Mouse (Mus musculus) yolk sac, embryonic 10.5 days (tissue): ENCODE results near the gene Mical2.

ENCODE experiments used
- DNase-seq: peaks from one replicate; pipeline ENCODE4 v3.0.0-alpha.2; 2017; ENCODE audit warnings: low spot score

The Mical2 gene

DNA sequence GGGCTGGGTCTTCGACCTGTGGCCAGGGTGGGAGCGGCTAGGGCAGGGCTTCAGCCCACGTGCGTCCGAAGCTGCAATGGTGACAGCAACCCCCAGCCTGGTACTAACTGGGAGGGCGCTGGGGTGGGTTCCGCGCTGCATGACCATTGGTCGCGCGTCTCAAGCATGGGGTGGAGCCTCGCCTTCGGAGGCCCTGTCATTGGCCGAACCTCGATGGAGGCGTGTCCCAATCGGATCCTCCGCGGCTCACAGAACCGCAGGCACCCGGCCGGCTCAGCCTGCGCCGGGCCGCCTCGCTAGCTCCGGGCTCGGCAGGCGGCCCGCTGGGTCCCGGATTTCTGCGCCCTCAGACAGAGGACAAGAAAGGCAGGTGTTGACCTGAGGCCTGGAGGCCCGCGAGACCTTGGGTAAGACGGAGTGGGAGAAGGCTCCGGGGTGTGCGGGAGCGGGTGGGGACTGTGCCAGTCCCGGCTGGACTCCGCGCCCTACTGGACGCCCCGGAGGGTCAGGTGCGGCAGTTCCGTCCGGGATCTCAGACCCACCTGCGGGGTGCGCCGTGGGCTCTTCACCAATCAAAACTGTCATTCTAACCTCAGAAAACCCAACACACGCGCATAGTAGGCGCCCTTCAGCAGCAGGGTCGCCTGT, at the start of gene Mical2:
Mical2 (plus strand) TSS at position 242 of the 648 bp plus-strand sequence.
- DNase-seq = peak; percentile 91

DNA sequence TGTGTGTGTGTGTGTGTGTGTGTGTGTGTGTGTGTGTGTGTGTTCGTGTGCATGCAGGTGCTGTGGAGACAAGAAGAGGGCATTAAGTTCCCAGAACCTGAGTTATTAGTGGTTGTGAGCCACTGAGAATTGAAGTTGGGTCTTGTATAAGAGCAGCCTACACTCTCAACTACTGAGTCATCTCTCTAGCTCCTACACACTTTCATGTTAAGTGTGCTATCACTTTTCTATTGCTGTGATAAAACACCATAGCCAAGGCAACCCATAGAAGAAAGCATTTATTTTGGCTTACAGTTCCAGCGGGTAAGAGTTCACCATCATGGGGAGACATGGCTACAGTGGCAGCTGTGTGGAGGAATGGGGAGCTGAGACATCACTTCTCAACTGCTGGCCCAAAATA, 49.0 kb upstream of the Mical2 start:
- DNase-seq = no peak

DNA sequence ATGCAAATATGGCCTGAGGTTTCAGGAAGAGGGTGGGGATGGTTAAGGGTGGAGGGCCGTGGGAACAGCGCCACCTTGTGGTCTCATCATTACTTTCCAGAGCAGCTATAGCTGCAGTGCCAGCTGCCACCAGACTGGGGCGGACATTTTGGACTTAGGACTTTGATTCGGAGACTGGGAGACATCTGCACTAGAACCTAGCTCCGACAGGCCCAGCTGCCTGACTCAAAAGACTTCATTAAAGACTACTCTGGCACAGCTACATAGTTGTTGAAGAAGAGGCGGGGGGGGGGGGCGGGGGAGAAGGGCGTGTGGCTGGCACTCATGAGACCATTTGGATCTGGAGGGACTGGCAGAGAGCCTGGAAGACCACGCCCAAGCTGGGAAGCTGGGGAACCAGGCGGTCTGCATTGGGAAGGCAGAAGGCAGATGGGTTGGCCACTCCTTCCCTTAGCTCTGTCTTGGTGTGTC, 45.4 kb upstream of the Mical2 start:
- DNase-seq = peak; percentile 66

DNA sequence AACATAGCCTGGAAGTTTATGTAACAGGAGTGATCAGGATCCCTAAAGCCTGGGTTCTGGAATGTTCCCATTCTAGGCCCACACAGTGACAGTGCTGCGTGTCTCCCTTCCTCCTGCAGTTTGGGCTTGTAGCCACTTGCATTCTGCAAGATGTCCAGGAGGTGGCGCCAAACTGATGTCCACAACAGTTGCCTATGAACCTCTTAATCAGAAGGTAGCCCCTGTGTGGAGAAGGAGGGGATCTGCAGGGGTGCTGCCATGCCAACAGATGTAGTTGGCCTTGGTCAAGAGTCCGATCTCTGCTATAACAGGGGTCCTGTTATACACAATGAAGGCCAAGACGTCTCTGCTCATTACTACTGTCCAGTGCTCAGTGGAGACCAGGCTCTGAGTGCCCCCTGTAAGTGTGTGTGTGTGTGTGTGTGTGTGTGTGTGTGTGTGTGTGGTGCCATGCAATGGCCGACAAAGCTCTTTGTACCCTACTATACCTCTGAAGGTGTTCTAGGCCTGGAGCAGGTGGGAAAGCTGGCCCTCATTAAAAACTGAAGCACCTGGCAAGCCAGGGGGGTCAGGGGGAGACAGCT, 42.3 kb upstream of the Mical2 start:
- DNase-seq = peak; percentile 68

DNA sequence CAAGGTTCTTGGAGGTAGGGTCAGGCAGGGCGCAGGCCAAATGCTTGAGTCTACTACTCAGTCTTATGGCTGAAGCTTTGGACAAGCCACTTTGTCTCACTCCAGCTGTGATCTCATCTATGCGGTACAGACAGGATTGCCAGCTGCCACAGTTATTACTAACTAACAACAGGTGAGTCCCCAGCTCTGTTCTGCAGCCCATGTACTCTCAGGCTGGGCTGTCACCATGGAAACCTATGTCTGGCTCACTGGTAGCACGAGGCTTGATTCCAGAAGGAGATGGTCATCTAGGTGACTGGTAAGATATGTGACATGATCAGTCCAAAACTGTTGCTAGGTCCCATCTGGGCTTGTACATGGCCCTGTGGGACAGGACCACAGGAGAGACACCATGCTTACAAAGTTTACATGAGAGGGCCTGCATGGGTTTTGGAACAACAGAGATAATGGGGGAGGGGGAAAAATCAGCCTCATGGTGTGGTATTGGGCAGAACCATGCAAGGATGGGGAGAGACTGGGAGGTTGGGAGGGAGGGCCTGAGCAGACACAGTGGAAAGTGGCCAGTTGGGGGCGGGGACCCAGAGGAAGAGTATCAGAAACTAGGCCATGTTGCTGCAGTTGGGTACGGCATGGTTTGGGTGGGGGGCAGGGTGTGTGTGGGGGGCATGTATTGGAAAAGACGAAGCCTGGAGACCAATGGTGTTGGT, 41.0 kb upstream of the Mical2 start:
- DNase-seq = no peak

DNA sequence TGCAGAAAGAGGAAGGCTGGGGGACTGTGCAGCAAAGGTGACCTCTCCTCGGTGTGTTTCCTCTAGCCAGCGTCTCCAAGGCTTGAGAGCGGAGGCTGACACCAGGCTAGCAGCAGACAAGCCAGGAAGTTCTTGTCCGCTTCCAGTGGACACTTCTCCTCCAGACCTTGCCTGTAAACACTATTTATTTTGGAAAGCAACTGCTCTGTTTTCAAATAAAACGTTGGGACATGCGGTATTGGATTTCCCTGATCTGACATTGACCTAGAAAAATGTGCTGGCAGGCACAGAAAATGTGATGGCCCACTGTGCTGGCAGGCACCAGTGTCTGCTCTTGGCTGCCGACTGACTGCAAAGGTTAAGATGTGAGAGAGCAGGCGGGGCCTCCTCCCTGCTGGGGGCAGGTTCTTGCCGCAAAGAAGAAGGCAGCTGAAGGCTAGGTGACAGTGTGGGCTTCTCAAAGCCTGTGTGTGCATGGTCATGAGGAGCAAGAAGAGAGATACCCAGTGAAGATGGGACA, 40.4 kb upstream of the Mical2 start:
- DNase-seq = no peak

DNA sequence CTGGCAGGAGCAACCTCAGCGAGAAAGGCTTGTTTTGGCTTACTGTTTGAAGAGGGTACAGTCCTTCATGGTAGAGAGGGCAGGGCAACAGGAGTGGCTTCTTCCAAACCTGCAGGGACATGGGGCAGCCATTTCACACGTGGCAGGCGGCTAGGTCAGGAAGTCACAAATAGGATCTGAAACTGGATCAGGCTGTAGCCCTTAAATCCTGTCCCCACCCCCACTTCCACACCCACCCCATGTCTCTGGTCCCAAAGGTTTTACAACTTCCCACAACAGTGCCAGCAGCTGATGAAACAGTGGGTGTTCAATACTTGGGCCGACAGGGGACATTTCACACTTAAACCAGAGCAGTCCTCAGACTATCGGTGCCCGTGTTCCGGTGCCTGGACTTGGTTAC, 38.8 kb upstream of the Mical2 start:
- DNase-seq = no peak

DNA sequence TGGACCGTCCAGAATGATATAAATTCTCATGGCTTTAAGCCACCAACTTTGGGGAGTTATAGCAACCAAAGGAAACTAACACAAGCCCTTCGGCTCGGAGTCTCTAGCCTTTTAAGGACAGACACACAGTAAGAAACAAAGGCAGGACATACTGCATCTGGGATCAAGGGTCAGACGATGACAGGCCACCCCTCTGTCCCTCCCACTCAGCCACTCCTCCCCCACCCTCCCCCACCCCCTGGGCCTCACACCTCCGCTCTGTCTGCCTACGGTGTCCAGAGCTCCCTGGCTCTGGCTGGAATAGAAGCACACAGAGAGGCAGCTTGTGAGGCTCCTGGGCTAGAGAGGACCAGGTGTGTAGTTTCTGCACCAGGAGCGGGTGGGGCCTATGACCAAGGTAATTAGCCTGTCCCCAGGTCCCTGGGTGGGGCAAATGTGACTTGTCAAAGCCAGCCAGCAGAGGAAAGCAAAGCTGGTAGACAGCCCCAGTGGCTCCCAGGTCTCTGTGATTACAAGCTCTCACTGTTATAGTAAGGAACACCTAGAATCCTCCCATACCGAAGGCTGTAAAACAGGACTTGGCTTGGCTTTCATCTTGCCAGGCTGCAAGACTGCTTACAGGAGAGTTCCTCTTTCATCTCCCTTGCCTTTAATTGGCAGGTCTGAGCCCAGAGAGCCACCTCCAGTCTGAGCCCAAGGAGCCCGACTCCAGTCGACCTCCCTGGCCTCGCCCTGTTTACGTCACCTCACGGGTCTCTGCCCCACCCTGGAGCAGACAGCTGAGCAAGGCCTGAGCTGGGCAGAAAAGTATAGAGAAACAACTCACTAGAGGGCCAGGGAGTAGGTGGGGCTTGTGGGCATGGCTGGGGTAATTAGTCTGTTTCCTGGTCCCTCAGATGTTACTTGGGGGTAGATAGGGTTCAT, 37.9 kb upstream of the Mical2 start:
- DNase-seq = peak; percentile 78

DNA sequence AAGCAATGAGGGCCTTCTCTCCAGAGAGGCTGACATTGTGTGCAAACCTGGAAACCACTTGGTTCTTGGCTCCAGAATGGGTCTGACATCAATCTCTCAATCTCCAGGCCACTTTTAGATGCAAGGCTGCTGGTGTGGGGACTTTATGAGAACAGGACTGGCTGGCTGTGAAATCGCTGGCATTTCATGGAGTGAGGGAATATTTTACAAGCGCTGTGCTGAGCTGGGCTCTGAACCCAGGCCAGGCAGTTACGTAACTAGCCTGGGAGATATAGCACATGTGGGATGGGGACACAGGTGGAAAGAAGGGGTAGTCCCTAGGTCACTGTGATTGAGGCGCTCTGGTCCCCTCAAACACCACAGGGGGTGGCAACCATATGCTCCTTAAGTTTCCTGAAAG, 33.4 kb upstream of the Mical2 start:
- DNase-seq = no peak

DNA sequence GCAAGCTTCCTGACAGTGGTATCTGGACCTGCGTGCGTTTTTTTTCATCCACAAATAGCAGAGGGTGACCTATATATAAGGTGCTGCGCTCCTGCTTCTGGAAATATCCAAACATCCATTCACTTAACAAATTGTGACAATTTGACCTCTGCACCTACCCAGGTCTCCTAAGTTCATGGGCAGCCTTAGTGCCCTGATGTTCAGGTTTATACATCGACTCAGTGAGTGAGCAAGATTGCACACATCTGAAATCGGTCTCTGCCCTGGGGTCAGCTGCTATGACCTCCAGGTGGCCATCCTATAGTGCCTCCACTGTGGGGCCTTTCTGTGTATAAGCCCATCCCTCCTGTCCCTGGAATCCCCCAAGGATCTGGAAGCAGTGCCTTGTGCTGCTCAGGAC, 32.9 kb upstream of the Mical2 start:
- DNase-seq = no peak

DNA sequence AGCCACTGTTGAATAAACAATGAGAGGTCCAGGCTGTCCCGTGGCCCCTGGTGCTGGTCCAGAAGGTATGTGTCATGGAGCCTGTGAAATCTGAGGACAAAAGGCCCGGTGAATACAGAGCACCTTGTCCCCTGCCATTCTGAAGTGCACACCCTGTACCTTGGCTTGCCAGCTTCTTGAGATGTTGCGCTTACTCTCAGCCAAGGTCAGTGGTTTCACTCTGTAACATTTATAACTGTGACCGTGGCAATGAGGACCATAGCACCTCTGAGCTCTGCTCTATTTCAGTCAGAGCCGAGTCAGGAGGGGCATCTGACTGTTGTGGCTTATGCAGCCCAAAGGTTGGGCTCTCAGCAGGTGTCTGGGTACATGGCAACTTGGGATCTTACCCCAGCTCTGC, 31.4 kb upstream of the Mical2 start:
- DNase-seq = no peak

DNA sequence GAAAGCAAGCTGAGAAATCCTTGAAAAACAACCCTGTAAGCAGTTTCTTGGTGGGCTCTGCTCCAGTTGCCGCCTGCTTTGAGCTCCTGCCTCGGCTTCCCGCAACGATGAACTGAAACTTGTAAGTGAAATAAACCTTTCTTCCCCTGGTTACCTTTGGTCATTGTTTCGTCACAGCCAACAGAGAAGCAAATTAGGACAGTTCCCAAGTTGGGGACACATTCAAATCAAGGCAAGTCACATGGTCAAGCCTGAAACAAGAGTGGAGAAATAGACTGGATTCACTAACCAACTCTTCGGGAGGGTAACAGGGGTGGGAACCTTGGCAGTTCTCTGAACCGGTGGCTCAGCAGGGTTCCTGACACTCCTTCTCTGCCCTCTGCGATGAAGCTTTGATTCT, 28.2 kb upstream of the Mical2 start:
- DNase-seq = no peak

DNA sequence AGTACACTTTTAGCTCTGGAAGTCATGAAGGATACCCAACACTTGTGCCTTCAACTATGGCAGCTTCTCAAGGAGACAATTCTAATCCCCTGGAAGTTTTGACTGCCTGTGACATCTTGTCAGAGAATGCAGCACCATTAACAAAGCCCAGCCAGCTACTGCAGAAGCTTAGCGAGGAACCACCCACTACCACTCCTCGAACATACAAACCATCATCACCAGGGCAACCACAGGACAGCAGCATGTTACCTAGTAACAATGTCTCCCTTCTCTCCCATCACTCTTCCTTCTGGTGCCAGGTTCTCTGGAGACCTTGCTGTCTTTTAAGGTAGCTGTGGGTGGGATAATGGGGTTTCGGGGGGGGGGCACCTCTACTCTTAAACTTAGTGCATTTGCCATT, 26.3 kb upstream of the Mical2 start:
- no peak for DNase-seq

DNA sequence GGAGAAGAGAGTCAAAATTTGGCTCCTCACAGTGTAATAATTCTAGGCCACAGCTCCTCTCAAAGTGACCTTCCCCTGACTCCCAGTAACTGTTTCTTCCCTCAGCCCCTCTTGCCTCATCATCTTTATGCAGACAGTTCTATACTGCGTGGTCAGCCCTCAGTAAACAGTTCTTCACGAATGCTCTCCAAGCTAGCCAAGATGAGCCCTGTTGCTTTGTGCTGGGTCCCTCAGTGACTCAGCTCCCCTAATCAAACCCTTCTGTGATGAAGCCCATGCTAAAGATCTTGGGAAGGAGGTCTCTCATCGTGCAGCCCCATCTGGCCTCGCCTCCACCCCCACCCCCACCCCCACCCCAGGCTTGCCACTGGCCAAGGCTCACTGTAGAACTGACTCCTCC, 24.9 kb upstream of the Mical2 start:
- DNase-seq = no peak

DNA sequence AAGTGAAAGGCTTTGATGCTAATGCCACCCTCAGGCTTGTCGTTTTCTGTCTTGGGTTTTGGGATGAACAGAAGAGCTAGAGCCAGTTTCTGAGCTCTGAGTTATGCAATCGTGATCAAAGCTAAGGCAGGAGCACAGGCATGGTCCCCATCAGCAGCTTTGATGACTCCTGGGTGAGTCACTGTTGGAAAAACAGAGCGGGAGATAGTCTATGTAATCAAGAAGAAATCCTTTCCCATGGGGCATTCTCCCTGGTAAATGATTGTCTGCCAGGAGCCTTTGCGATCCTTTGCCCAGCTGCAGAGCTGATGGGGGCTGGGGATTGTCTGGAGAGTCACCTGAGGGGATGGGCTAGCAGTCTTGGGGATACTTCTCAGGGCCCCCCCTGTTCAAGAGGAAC, 23.5 kb upstream of the Mical2 start:
- peak; percentile 35 for DNase-seq

DNA sequence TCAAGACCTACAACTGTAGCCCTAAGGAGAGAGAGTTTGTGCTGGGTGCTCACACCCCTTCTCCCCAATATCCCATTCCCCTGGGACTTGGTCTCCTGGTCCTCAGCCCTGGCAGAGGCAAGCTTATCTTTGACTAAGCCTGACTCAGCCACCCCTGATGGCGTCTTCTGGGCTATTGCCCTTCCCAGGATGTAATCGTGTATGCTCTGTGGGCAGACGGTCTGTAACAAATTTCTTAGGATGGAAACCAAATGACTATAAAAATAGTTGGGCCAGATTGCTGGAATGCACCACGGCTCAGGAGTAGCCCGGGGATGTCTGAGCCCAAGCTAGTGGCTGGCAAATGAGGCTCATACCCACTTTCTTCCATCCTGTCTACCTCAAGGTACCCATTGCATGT, 22.8 kb upstream of the Mical2 start:
- DNase-seq = no peak

DNA sequence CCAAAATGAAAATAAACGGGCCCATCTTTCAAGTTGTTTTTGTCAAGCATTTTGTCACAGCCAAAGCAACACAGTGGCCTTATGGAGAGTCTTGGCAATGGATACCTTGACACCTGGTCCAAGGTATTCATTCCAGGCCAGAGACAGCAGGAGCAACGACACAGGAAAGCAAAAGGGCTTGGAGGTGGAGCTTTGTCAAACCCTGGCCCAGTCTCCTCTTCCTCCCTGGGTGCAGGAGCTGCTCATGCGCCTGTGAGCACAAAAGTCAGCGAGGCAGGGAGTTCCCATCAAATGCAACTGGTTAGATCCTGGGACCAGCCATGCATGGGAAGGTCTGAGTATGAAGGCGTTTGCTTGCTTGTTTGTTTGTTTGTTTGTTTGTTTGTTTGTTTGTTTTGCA, 21.7 kb upstream of the Mical2 start:
- DNase-seq = no peak

DNA sequence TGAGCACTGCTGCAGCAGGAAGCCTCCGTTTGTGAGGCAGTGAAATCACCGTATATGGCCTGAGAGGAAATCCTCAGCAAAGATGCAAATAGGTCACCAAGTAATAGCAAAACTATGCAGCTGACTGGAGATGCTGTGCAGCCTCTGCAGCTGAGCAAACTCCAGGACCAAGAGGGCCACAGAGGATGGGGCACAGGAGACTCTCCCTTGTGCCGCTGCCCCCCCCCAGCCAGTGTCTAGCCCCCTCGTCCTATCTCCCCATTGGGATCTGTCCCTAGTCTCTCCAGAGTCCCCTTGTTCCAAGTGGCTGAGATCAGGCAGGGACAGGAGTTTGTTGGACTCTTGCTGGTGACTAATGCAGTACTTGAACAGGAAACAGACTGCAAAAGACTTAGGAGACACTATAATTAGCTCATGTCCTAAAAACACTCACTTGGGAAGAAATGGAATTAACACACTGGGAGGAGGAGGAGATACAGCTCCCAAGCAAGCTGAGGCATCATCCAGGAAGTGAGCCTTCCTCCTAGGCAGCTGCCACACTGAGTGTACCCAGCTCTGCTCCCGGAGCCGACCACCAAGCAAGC, 21.2 kb upstream of the Mical2 start:
- DNase-seq = no peak

DNA sequence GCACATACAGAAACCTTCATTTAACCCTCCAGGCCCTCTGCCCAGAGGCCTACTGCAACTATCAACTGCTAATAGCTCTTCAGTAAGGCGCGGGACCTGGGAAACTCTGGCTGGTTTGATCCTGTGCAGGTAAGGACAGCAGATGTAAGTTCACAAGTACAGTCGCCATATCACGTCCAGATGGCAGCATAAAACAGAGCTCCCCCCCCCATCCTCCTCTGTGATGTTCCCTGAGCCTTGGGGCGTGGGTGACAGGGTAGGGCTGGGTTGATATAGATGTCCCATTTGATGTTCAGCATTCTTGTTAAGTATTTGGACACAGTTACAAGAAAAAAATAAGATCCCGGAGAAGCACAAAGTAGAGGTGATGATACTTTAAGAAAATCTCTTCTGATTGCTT, 20.1 kb upstream of the Mical2 start:
- DNase-seq = no peak

DNA sequence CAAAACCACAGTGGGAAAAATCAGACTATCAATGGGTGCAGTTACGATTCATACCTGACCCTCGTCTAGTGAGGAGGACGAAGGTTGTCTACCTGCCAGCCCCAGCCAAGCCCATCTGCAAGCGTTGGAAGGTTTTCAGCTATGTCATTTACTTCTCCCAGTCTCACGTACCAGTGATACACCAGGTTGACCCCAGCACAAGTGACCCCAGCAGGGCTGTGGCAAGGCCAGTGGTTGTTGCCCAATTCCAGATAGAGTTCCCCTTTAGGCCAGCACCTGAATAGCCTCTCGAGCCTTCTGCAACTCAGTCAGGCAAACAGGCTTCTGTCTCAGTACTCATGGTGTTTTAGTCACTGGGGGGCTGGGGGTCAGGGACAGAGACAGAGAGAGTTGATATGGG, 17.9 kb upstream of the Mical2 start:
- DNase-seq = no peak

DNA sequence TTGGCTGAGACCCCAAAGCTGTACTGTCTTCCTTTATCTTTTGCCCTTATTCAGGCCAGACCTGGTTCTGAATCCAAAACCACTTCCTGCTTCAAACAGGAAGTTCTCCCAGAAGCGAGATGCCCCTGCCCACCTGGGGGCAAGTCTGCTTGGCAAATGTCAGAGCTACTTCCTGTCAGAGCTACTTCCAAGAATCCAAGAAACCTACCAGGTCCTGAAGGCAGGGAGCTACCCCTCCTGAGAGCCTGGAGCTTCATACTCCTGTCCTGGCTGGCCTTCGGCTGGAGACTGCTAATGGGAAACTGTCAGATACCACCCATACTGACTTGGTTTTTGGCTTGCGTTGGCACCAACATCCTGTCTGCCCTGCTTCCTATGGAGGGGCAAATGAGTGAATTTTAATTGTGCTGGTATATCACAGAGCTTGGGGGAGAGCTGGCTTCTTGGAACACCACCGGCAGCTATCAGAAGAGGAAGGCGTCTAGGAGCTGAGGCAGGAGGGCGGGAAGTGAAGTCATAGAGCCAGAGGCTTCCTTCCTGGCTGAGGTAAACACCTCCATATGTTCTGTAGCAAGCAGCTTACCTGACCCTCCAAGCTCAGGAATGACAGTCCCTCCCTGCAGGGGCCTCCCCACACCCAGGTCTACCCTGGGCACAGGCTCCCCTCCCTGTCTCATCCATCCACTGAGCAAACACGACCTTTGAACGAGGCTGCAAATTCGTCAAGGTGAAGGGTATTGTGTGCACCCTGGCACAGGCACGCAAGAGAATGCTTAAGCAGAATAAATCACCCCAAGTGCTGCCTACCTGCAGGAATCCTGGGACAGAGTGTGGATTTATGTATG, 17.1 kb upstream of the Mical2 start:
- DNase-seq = peak; percentile 67
